Mouse (Mus musculus) CH12.LX (cell line): Measurements from ENCODE around the gene Kdr. TPM values are rescaled to one million over a fixed set of nuclear protein-coding genes. Genes with fewer than 3 reads are reported as not detected.

Experiments used
- DNase-seq: peaks from one replicate; pipeline ENCODE4 v3.0.0-alpha.2; 2013; ENCODE audit errors: extremely low read depth
- H3K27ac ChIP-seq: 2 replicates; pipeline ENCODE4 v1.5.1; 2012; ENCODE audit warnings: low read depth, mild to moderate bottlenecking, control low read depth, moderate library complexity; ENCODE audit not compliant: insufficient read depth
- H3K27me3 ChIP-seq: replicated peaks from 2 replicates; pipeline ENCODE3; 2012; ENCODE audit warnings: inconsistent platforms
- H3K36me3 ChIP-seq, 2 experiments: replicated peaks in 1 of 2; 2 replicates each; pipeline versions ENCODE3 to v1.6.1; 2012; ENCODE audit warnings: inconsistent platforms in 1 of 2, low read length in 1 of 2, mild to moderate bottlenecking in 1 of 2, mixed read lengths in 1 of 2, moderate library complexity in 1 of 2; ENCODE audit not compliant: control insufficient read depth in 1 of 2, insufficient read depth in 1 of 2
- H3K4me1 ChIP-seq, 2 experiments: 2 replicates each; pipeline ENCODE4 v1.6.1; 2012; ENCODE audit warnings: inconsistent platforms in 1 of 2, moderate library complexity in 1 of 2; ENCODE audit not compliant: insufficient read depth in 2 of 2, control insufficient read depth in 1 of 2
- H3K4me2 ChIP-seq: 2 replicates; pipeline ENCODE4 v1.6.1; 2012; ENCODE audit warnings: low read depth, mild to moderate bottlenecking, control low read depth; ENCODE audit not compliant: poor library complexity, insufficient read depth, severe bottlenecking
- H3K4me3 ChIP-seq, 3 experiments: fragments of 150-350 bp in 1 of 3; sonication (generic) in 1 of 3; replicated peaks in 1 of 3; 2 replicates each; pipeline versions ENCODE3 to v1.5.1; 2011 to 2012; ENCODE audit warnings: low read depth in 2 of 3, low read length in 2 of 3, mild to moderate bottlenecking in 2 of 3, moderate library complexity in 2 of 3, control low read depth in 1 of 3, improper control_type of control experiment in 1 of 3, inconsistent platforms in 1 of 3, mixed read lengths in 1 of 3; ENCODE audit not compliant: poor library complexity in 1 of 3
- H3K79me2 ChIP-seq: replicated peaks from 2 replicates; pipeline ENCODE4 v1.6.1; 2012; ENCODE audit warnings: mild to moderate bottlenecking, moderate library complexity; ENCODE audit not compliant: control insufficient read depth, poor library complexity, insufficient read depth, severe bottlenecking; ENCODE audit errors: extremely low read depth
- H3K9ac ChIP-seq: 2 replicates; pipeline ENCODE4 v1.6.1; 2012; ENCODE audit warnings: low read depth, mild to moderate bottlenecking, control low read depth, moderate library complexity; ENCODE audit not compliant: insufficient read depth
- H3K9me3 ChIP-seq: replicated peaks from 2 replicates; pipeline ENCODE3; 2012; ENCODE audit warnings: low read length, inconsistent platforms, mixed read lengths
- BHLHE40 ChIP-seq: IDR thresholded peaks from 2 replicates; pipeline ENCODE4 v1.6.1; 2011; ENCODE audit warnings: mild to moderate bottlenecking, low read depth, low read length, improper control_type of control experiment
- CHD1 ChIP-seq: IDR thresholded peaks from 2 replicates; pipeline ENCODE4 v1.6.1; 2012; ENCODE audit warnings: low read depth, low read length, improper control_type of control experiment, inconsistent platforms
- CHD2 ChIP-seq: IDR thresholded peaks from 2 replicates; pipeline ENCODE4 v1.6.1; 2011; ENCODE audit warnings: low read length, improper control_type of control experiment
- EP300 ChIP-seq: IDR thresholded peaks from 2 replicates; pipeline ENCODE4 v1.6.1; 2011; ENCODE audit warnings: low read length, improper control_type of control experiment
- HCFC1 ChIP-seq: IDR thresholded peaks from 2 replicates; pipeline ENCODE4 v1.6.1; 2012; ENCODE audit warnings: low read depth, mild to moderate bottlenecking, inconsistent platforms, low read length, improper control_type of control experiment
- KAT2A ChIP-seq: IDR thresholded peaks from 2 replicates; pipeline ENCODE4 v1.6.1; 2012; ENCODE audit warnings: low read length, improper control_type of control experiment, inconsistent platforms; ENCODE audit not compliant: insufficient replicate concordance
- MAFK ChIP-seq: IDR thresholded peaks from 2 replicates; pipeline ENCODE4 v1.6.1; 2011; ENCODE audit warnings: low read length, improper control_type of control experiment; ENCODE audit not compliant: insufficient replicate concordance
- MAX ChIP-seq: IDR thresholded peaks from 2 replicates; pipeline ENCODE4 v1.6.1; 2011; ENCODE audit warnings: low read length, improper control_type of control experiment
- MAZ ChIP-seq: IDR thresholded peaks from 2 replicates; pipeline ENCODE4 v1.6.1; 2012; ENCODE audit warnings: low read depth, mild to moderate bottlenecking, inconsistent platforms, low read length, improper control_type of control experiment, moderate library complexity
- MEF2A ChIP-seq: IDR thresholded peaks from 2 replicates; pipeline ENCODE4 v1.6.1; 2014; ENCODE audit warnings: low read depth, mild to moderate bottlenecking, inconsistent platforms, low read length, improper control_type of control experiment, borderline replicate concordance
- MXI1 ChIP-seq: IDR thresholded peaks from 2 replicates; pipeline ENCODE4 v1.6.1; 2011; ENCODE audit warnings: mild to moderate bottlenecking, low read depth, low read length, improper control_type of control experiment
- MYC ChIP-seq: IDR thresholded peaks from 2 replicates; pipeline ENCODE4 v1.6.1; 2011; ENCODE audit warnings: low read depth, mild to moderate bottlenecking, improper control_type of control experiment, low read length
- PAX5 ChIP-seq: IDR thresholded peaks from 2 replicates; pipeline ENCODE4 v1.6.1; 2012; ENCODE audit warnings: low read length, inconsistent platforms, mixed read lengths
- POLR2AphosphoS2 ChIP-seq: IDR thresholded peaks from 2 replicates; pipeline ENCODE4 v1.6.1; 2011; ENCODE audit warnings: low read depth, low read length, improper control_type of control experiment
- SIN3A ChIP-seq: IDR thresholded peaks from 2 replicates; pipeline ENCODE4 v1.6.1; 2012; ENCODE audit warnings: low read length, improper control_type of control experiment, inconsistent platforms
- USF2 ChIP-seq: conservative IDR thresholded peaks from 2 replicates; pipeline ENCODE4 v1.6.1; 2011; ENCODE audit warnings: low read depth, low read length, improper control_type of control experiment
- ZKSCAN1 ChIP-seq: IDR thresholded peaks from 2 replicates; pipeline ENCODE4 v1.6.1; 2012; ENCODE audit warnings: low read depth, inconsistent platforms, low read length, improper control_type of control experiment, borderline replicate concordance
- dilution Hi-C: fragments of 300-500 bp; cut with MboI; formaldehyde crosslinking; loops from 2 replicates; pipeline ENCODE4 v1.14.3; 2020; ENCODE audit warnings: low sequenced_read_pairs; ENCODE audit not compliant: extremely low pct_unique_long_range_greater_than_20kb, extremely low pct_ligation_motif_present
- in situ Hi-C: fragments of 300-500 bp; cut with MboI; formaldehyde crosslinking; loops from 3 replicates; pipeline ENCODE4 v1.14.3; 2019; ENCODE audit warnings: low sequenced_read_pairs, low pct_ligation_motif_present, low pct_unique_long_range_greater_than_20kb, mixed read lengths
- polyA plus RNA-seq: library from polyadenylated mRNA; unstranded; fragments of >175 nt; gene quantifications from 2 replicates; pipeline ENCODE4 v1.2.1, GENCODE M21; 2012; ENCODE audit warnings: low read depth; ENCODE audit not compliant: insufficient read length
- total RNA-seq, 2 experiments: library from RNA; depleted of rRNA; stranded (reverse); fragments of 300-350 nt in 1 of 2; fragments of >200 nt in 1 of 2; gene quantifications; 2 replicates each; pipeline ENCODE4 v1.2.3; 2012 to 2014

The Kdr gene
- total and polyA plus RNA-seq, 3 experiments, result not detected

- Histone ChIP-seq H3K27me3 (no peaks in the 10 kb centered on the region), H3K9me3 (no peaks in the 10 kb centered on the region), H3K4me3 (no peak overlapping the region), H3K4me1 (peaks cover 7 to 15% of the 10 kb centered on the region in 2 experiments; a peak in 3 of 4 replicates), H3K27ac (no peak overlapping the region), H3K79me2 (no peaks in the 10 kb centered on the region), H3K36me3 (no peaks in the 10 kb centered on the region), H3K4me2 (no peak overlapping the region), H3K9ac (no peak overlapping the region)
- in situ Hi-C loops, result loop anchor here (10.0 kb wide), 1 partner anchor 92 kb away; no protein-coding TSS in a partner anchor
- dilution Hi-C loops, result no loop called here
- TF ChIP-seq MYC (no peak), EP300 (no peak), BHLHE40 (peak; percentile 27; the same call in 1 of the 2 replicates), MXI1 (0 out of 2 replicates have a peak, but pooled peaks have one; percentile 28), MAX (peak; percentile 70)
- DNase-seq, result no peak
These were observed 44.2 kb upstream of the Kdr start for GRCm38 (mm10) chr5:76022436-76022835.

GRCm38 (mm10) chr5:76018321-76018720, 40.1 kb upstream of the Kdr start:
- Histone ChIP-seq H3K36me3 (no peaks in the 10 kb centered on the region), H3K27me3 (no peaks in the 10 kb centered on the region)
- dilution Hi-C loops (no loop called here), in situ Hi-C loops (no loop called here)
- TF ChIP-seq POLR2AphosphoS2, result no peak
- no peak for TF ChIP-seq MEF2A
- TF ChIP-seq EP300, result no peak
- no peak for TF ChIP-seq HCFC1
- TF ChIP-seq MAZ, result no peak
- no peak for TF ChIP-seq CHD1
- no peak for TF ChIP-seq USF2
- no peak for TF ChIP-seq KAT2A
- no peak for TF ChIP-seq SIN3A
- TF ChIP-seq ZKSCAN1, result no peak
- no peak for TF ChIP-seq PAX5
- no peak for TF ChIP-seq MAFK
- TF ChIP-seq CHD2, result no peak
- TF ChIP-seq, all 38 proteins: peak for 0
- no peaks in the 10 kb centered on the region for H3K79me2 ChIP-seq
- H3K4me3 ChIP-seq, result no peak overlapping the region
- H3K4me2 ChIP-seq, result no peak overlapping the region
- no peak for DNase-seq
- no peaks in the 10 kb centered on the region for H3K9me3 ChIP-seq
- H3K4me1 ChIP-seq, result peaks cover 7 to 10% of the 10 kb centered on the region in 2 experiments; a peak in 3 of 4 replicates
- no peak overlapping the region for H3K27ac ChIP-seq
- H3K9ac ChIP-seq, result no peak overlapping the region
